19 mouse cellular contexts compared by ENCODE assay signal in genomic region chr5:90789306-90790073, GRCm38 (mm10). TPM values are rescaled to one million over a fixed set of nuclear protein-coding genes. Genes with fewer than 3 reads are reported as not detected.
DNase-seq lines count a peak whose midpoint lies in the region; ATAC-seq and TF ChIP-seq lines count a peak whose summit lies in the region.
"Had no signal": no experiment of that assay in that cellular context is flagged by ENCODE, and none has a peak within 500 bp of the region (broad histone marks: within the 10 kb centered on the region; RNA-seq: fewer than 3 reads in every experiment).

No protein-coding gene starts in this region.

- peak overlapping the region; percentile 59 for H3K27ac ChIP-seq in lung, postnatal 0 days (ENCODE audit: low read length)
- H3K27ac ChIP-seq in heart, embryonic 12.5 days (ENCODE audit: poor library complexity, severe bottlenecking), result no peak overlapping the region
- H3K27ac ChIP-seq: heart, adult 2 months; liver, embryonic 14.5 days; midbrain, embryonic 15.5 days; neural tube, embryonic 13.5 days had no signal

- no peak overlapping the region for H3K9ac ChIP-seq in lung, postnatal 0 days (replicated peaks; ENCODE audit: low read depth)
- no peak overlapping the region for H3K9ac ChIP-seq in heart, embryonic 12.5 days
- H3K9ac ChIP-seq: liver, embryonic 14.5 days; midbrain, embryonic 15.5 days; neural tube, embryonic 13.5 days had no signal

- peak; percentile 13 for ATAC-seq in lung, postnatal 0 days
- peak; percentile 62 for ATAC-seq in neutrophil, adult 5-6 weeks (ENCODE audit: extremely low read depth, insufficient number of reproducible peaks, low FRiP score, poor library complexity, severe bottlenecking)
- ATAC-seq in heart, embryonic 12.5 days (ENCODE audit: insufficient number of reproducible peaks, low FRiP score), result no peak
- ATAC-seq: midbrain, embryonic 15.5 days; Patski had no signal

- H3K4me1 ChIP-seq in lung, postnatal 0 days (ENCODE audit: insufficient read depth, low read depth, low read length), result peaks cover 9% of the 10 kb centered on the region
- H3K4me1 ChIP-seq in heart, embryonic 12.5 days (replicated peaks), result 0 out of 2 replicates have a peak, but pooled peaks cover 7% of the 10 kb centered on the region
- H3K4me1 ChIP-seq: midbrain, embryonic 15.5 days had no signal

- WGBS in lung, postnatal 0 days, result 45% methylated on average over 11 of the region's 11 CpGs
- 66% methylated on average over 11 of the region's 11 CpGs for WGBS in heart, embryonic 12.5 days

- H3K36me3 ChIP-seq in lung, postnatal 0 days (ENCODE audit: insufficient read depth, low read length), result no peaks in the 10 kb centered on the region
- H3K36me3 ChIP-seq in heart, embryonic 12.5 days, result no peaks in the 10 kb centered on the region
- H3K36me3 ChIP-seq: midbrain, embryonic 15.5 days; neural tube, embryonic 13.5 days had no signal

- no peaks in the 10 kb centered on the region for H3K27me3 ChIP-seq in lung, postnatal 0 days (replicated peaks; ENCODE audit: insufficient read depth, low read length)
- H3K27me3 ChIP-seq in heart, embryonic 12.5 days (replicated peaks), result no peaks in the 10 kb centered on the region
- H3K27me3 ChIP-seq: midbrain, embryonic 15.5 days; neural tube, embryonic 13.5 days; Patski had no signal

- peak overlapping the region; percentile 28 for H3K4me2 ChIP-seq in lung, postnatal 0 days (replicated peaks; ENCODE audit: low read depth, low read length)
- H3K4me2 ChIP-seq in heart, embryonic 12.5 days, result no peak overlapping the region
- H3K4me2 ChIP-seq: midbrain, embryonic 15.5 days; neural tube, embryonic 13.5 days had no signal

- no peak for TF ChIP-seq CTCF in lung, postnatal 0 days (IDR thresholded peaks at IDR 0.05)

- DNase-seq in adrenal gland, adult 8-10 months, result peak; percentile 16
- DNase-seq in adrenal gland, postnatal 25 days, result no peak
- peak; percentile 58 for DNase-seq in lung, postnatal 0 days (ENCODE audit: low spot score)
- no peak for DNase-seq in lung, postnatal 14 days
- peak; percentile 13 to 39 for DNase-seq in kidney, postnatal 36 days
- DNase-seq in spleen, adult 18-20 months, result no peak
- DNase-seq: cerebellum, postnatal 36 days; heart, adult 2 months had no signal

- H3K4me3 ChIP-seq in lung, postnatal 0 days (ENCODE audit: low read depth, low read length), result no peak overlapping the region
- H3K4me3 ChIP-seq in heart, embryonic 12.5 days, result no peak overlapping the region
- H3K4me3 ChIP-seq: heart, adult 2 months; midbrain, embryonic 15.5 days; neural tube, embryonic 13.5 days had no signal

- peak; percentile 46; the same call in 1 of the 2 replicates for TF ChIP-seq EP300 in lung, postnatal 0 days (IDR thresholded peaks at IDR 0.05)

- no peaks in the 10 kb centered on the region for H3K9me3 ChIP-seq in lung, postnatal 0 days (ENCODE audit: low read length)
- no peaks in the 10 kb centered on the region for H3K9me3 ChIP-seq in heart, embryonic 12.5 days (replicated peaks)
- H3K9me3 ChIP-seq: midbrain, embryonic 15.5 days; neural tube, embryonic 13.5 days had no signal

RNA-seq across cellular contexts. Expression of gene Cxcl3, which starts 3.6 kb away (rescaled TPM):
- total RNA-seq in adrenal gland, adult 8-10 months (2022), result not detected
- not detected in 2 replicates for total RNA-seq in adrenal gland, postnatal 25 days (2021)
- 0.42 and 2.5 TPM in 2 replicates for polyA plus RNA-seq in lung, postnatal 0 days (2015; fragmentation: Nextera tagmentation; extraction: Ambion mirVana)
- 0.35 TPM in 1 of 2 replicates, not detected in the other for total RNA-seq in neutrophil, adult 5-6 weeks (2017)
- polyA plus RNA-seq in heart, embryonic 12.5 days (2016; fragmentation: Nextera tagmentation; extraction: Ambion mirVana), result not detected in 2 replicates
- total RNA-seq: gastrocnemius, adult 18-20 months; heart, adult 2 months; heart, postnatal 25 days; layer of hippocampus, adult 8-10 months; left cerebral cortex, postnatal 14 days had no signal
- polyA plus RNA-seq: forebrain, embryonic 11.5 days; heart, adult 2 months; midbrain, embryonic 15.5 days; neural tube, embryonic 13.5 days; Patski had no signal

RNA-seq across cellular contexts. Expression of gene Cxcl15, which starts 4.8 kb away (rescaled TPM):
- total RNA-seq in adrenal gland, adult 8-10 months (2022), result not detected
- total RNA-seq in adrenal gland, postnatal 25 days (2021), result not detected in 2 replicates
- polyA plus RNA-seq in lung, postnatal 0 days (2015; fragmentation: Nextera tagmentation; extraction: Ambion mirVana), result 546 and 609 TPM in 2 replicates
- total RNA-seq in neutrophil, adult 5-6 weeks (2017), result not detected in 2 replicates
- polyA plus RNA-seq in heart, embryonic 12.5 days (2016; fragmentation: Nextera tagmentation; extraction: Ambion mirVana), result not detected in 2 replicates
- total RNA-seq: gastrocnemius, adult 18-20 months; heart, adult 2 months; heart, postnatal 25 days; layer of hippocampus, adult 8-10 months; left cerebral cortex, postnatal 14 days had no signal
- polyA plus RNA-seq: forebrain, embryonic 11.5 days; liver, embryonic 14.5 days; midbrain, embryonic 15.5 days; neural tube, embryonic 13.5 days had no signal

RNA-seq across cellular contexts. Expression of gene Pf4, which starts 17.3 kb away (rescaled TPM):
- 10 to 100 TPM in 2 of 4 experiments, 1 to 10 TPM in 2; 7.5 to 15.6 (median 11.1) TPM for total RNA-seq in adrenal gland, adult 8-10 months (2022)
- total RNA-seq in adrenal gland, postnatal 25 days (2021), result 7.6 and 8.4 TPM in 2 replicates
- 152 and 164 TPM in 2 replicates for polyA plus RNA-seq in lung, postnatal 0 days (2015; fragmentation: Nextera tagmentation; extraction: Ambion mirVana)
- total RNA-seq in neutrophil, adult 5-6 weeks (2017), result 61.6 and 63.0 TPM in 2 replicates
- polyA plus RNA-seq in heart, embryonic 12.5 days (2016; fragmentation: Nextera tagmentation; extraction: Ambion mirVana), result 75.1 and 90.7 TPM in 2 replicates
- polyA plus RNA-seq: Patski had no signal

RNA-seq across cellular contexts. Expression of gene Ppbp, which starts 21.2 kb away (rescaled TPM):
- 1 to 10 TPM; 1.1 to 2.0 (median 1.5) TPM for total RNA-seq in adrenal gland, adult 8-10 months (2022)
- 1.2 and 2.7 TPM in 2 replicates for total RNA-seq in adrenal gland, postnatal 25 days (2021)
- polyA plus RNA-seq in lung, postnatal 0 days (2015; fragmentation: Nextera tagmentation; extraction: Ambion mirVana), result 15.6 and 18.3 TPM in 2 replicates
- total RNA-seq in neutrophil, adult 5-6 weeks (2017), result 101 and 108 TPM in 2 replicates
- polyA plus RNA-seq in heart, embryonic 12.5 days (2016; fragmentation: Nextera tagmentation; extraction: Ambion mirVana), result 13.4 and 20.7 TPM in 2 replicates

RNA-seq across cellular contexts. Expression of gene Cxcl5, which starts 30.3 kb away (rescaled TPM):
- not detected for total RNA-seq in adrenal gland, adult 8-10 months (2022)
- total RNA-seq in adrenal gland, postnatal 25 days (2021), result not detected in 2 replicates
- polyA plus RNA-seq in lung, postnatal 0 days (2015; fragmentation: Nextera tagmentation; extraction: Ambion mirVana), result 0.26 and 9.8 TPM in 2 replicates
- 0.25 and 0.81 TPM in 2 replicates for total RNA-seq in neutrophil, adult 5-6 weeks (2017)
- not detected in 2 replicates for polyA plus RNA-seq in heart, embryonic 12.5 days (2016; fragmentation: Nextera tagmentation; extraction: Ambion mirVana)
- total RNA-seq: gastrocnemius, adult 18-20 months had no signal
- polyA plus RNA-seq: forebrain, embryonic 11.5 days; neural tube, embryonic 13.5 days had no signal

Comparison
In these comparisons a context has a peak if more than half of its experiments do, and no peak if none do; other contexts are left out.
1. DNase-seq: peak in adrenal gland, adult 8-10 months (single experiment), lung, postnatal 0 days (single experiment) and kidney, postnatal 36 days (2 of 2); none in adrenal gland, postnatal 25 days (single experiment), lung, postnatal 14 days (single experiment) and spleen, adult 18-20 months (0 of 2).